Mouse (Mus musculus): ENCODE results near the gene Smyd3. TPM values are rescaled to one million over a fixed set of nuclear protein-coding genes. Genes with fewer than 3 reads are reported as not detected.

Smyd3 gene
- polyA plus RNA-seq, 1 experiment from 2014 or later: 11.3 TPM

GRCm38 (mm10) chr1:179553949-179554347 lies 36.1 kb upstream of the Smyd3 start:
- Histone ChIP-seq H3K27me3 (ENCODE audit: control insufficient read depth, insufficient read depth, low read length) (no peaks in the 10 kb centered on the region), H3K4me1 (ENCODE audit: control insufficient read depth in 2 of 2, insufficient read depth in 2 of 2, low read length in 2 of 2) (peaks cover 2 to 22% of the 10 kb centered on the region in 2 experiments; a peak in 3 of 4 replicates), H3K9ac (ENCODE audit: low read length) (no peak overlapping the region), H3K4me2 (ENCODE audit: low read length) (no peak overlapping the region), H3K9me3 (ENCODE audit: control insufficient read depth, low read length) (no peaks in the 10 kb centered on the region), H3K27ac (replicated peaks in 1 of 2; ENCODE audit: control insufficient read depth in 1 of 2, insufficient read depth in 1 of 2, low read depth in 2 of 2, low read length in 2 of 2) (no peak overlapping the region), H3K36me3 (ENCODE audit: control insufficient read depth, insufficient read depth, low read length) (0 out of 2 replicates have a peak, but pooled peaks cover 5% of the 10 kb centered on the region), H3K4me3 (ENCODE audit: control insufficient read depth in 1 of 2, insufficient read depth in 1 of 2, low read depth in 1 of 2, low read length in 2 of 2) (no peak overlapping the region)
- 0 out of 2 replicates have a peak, but pooled peaks have one; percentile 47 for ATAC-seq (ENCODE audit: insufficient number of reproducible peaks, insufficient read depth, low FRiP score, low read depth)
- WGBS: 58% methylated on average over 4 of the region's 4 CpGs

DNA sequence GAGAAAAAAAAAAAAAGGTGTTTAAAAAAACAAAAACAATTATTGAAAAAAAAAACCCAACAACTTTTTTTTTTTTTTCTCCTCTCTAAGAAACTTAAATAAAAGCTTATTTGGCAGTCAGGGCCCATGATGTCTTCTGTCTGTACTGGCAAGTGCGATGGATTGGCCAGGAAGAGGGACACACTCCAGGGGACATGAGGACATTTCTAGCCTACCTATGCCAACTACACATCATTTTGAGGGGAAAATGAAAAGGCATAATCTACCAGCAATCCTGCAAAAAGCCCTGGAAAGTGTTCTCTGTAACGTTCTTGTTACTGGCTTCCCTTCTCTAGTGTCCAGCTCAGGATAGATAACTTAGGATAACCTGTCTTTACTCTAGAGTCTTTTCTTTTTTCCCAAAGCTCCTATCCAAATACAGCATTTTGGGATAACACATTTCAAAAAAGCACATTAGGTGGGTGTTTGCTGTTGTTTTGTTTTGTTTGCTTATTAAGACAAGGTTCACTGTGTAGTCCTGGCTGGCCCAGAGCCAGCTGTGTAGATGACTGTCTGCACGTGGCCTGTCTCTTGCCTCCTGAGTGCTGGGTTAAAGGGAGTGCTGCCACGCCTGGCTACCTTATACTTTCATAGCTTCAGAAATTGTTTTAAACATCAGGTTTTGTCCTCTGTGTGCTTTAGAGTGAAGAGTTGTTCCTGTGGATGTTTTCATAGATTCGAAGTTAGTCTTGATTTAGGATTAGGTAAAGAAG lies 35.5 kb upstream of the Smyd3 start:
- no peak overlapping the region for H3K9ac ChIP-seq (ENCODE audit: low read length)
- 42% methylated on average over 5 of the region's 5 CpGs for WGBS
- H3K36me3 ChIP-seq (ENCODE audit: control insufficient read depth, insufficient read depth, low read length): 0 out of 2 replicates have a peak, but pooled peaks cover 5% of the 10 kb centered on the region
- no peak overlapping the region for H3K27ac ChIP-seq (replicated peaks in 1 of 2; ENCODE audit: control insufficient read depth in 1 of 2, insufficient read depth in 1 of 2, low read depth in 2 of 2, low read length in 2 of 2)
- H3K4me2 ChIP-seq (ENCODE audit: low read length): no peak overlapping the region
- H3K4me1 ChIP-seq (ENCODE audit: control insufficient read depth in 2 of 2, insufficient read depth in 2 of 2, low read length in 2 of 2): peaks cover 3 to 24% of the 10 kb centered on the region in 2 experiments
- no peaks in the 10 kb centered on the region for H3K9me3 ChIP-seq (ENCODE audit: control insufficient read depth, low read length)
- no peaks in the 10 kb centered on the region for H3K27me3 ChIP-seq (ENCODE audit: control insufficient read depth, insufficient read depth, low read length)
- H3K4me3 ChIP-seq (ENCODE audit: control insufficient read depth in 1 of 2, insufficient read depth in 1 of 2, low read depth in 1 of 2, low read length in 2 of 2): no peak overlapping the region
- no peak for ATAC-seq (ENCODE audit: insufficient number of reproducible peaks, insufficient read depth, low FRiP score, low read depth)

GRCm38 (mm10) chr1:179552751-179553150 lies 34.9 kb upstream of the Smyd3 start:
- peaks cover 7 to 30% of the 10 kb centered on the region in 2 experiments for H3K4me1 ChIP-seq (ENCODE audit: control insufficient read depth in 2 of 2, insufficient read depth in 2 of 2, low read length in 2 of 2)
- no peak for ATAC-seq (ENCODE audit: insufficient number of reproducible peaks, insufficient read depth, low FRiP score, low read depth)
- H3K27ac ChIP-seq (replicated peaks in 1 of 2; ENCODE audit: control insufficient read depth in 1 of 2, insufficient read depth in 1 of 2, low read depth in 2 of 2, low read length in 2 of 2): no peak overlapping the region; a peak in 1 of 4 replicates
- 48% methylated on average over 7 of the region's 7 CpGs for WGBS
- H3K9me3 ChIP-seq (ENCODE audit: control insufficient read depth, low read length): no peaks in the 10 kb centered on the region
- 0 out of 2 replicates have a peak, but pooled peaks cover 5% of the 10 kb centered on the region for H3K36me3 ChIP-seq (ENCODE audit: control insufficient read depth, insufficient read depth, low read length)
- H3K4me3 ChIP-seq (ENCODE audit: control insufficient read depth in 1 of 2, insufficient read depth in 1 of 2, low read depth in 1 of 2, low read length in 2 of 2): no peak overlapping the region
- no peaks in the 10 kb centered on the region for H3K27me3 ChIP-seq (ENCODE audit: control insufficient read depth, insufficient read depth, low read length)
- H3K4me2 ChIP-seq (ENCODE audit: low read length): no peak overlapping the region
- H3K9ac ChIP-seq (ENCODE audit: low read length): no peak overlapping the region

- 85% methylated on average over 4 of the region's 4 CpGs for WGBS
- Histone ChIP-seq H3K9me3 (ENCODE audit: control insufficient read depth, low read length) (no peaks in the 10 kb centered on the region), H3K27me3 (ENCODE audit: control insufficient read depth, insufficient read depth, low read length) (no peaks in the 10 kb centered on the region), H3K4me3 (ENCODE audit: control insufficient read depth in 1 of 2, insufficient read depth in 1 of 2, low read depth in 1 of 2, low read length in 2 of 2) (no peak overlapping the region), H3K4me1 (ENCODE audit: control insufficient read depth in 2 of 2, insufficient read depth in 2 of 2, low read length in 2 of 2) (peaks cover 7 to 37% of the 10 kb centered on the region in 2 experiments), H3K27ac (replicated peaks in 1 of 2; ENCODE audit: control insufficient read depth in 1 of 2, insufficient read depth in 1 of 2, low read depth in 2 of 2, low read length in 2 of 2) (no peak overlapping the region), H3K36me3 (ENCODE audit: control insufficient read depth, insufficient read depth, low read length) (0 out of 2 replicates have a peak, but pooled peaks cover 5% of the 10 kb centered on the region), H3K4me2 (ENCODE audit: low read length) (no peak overlapping the region), H3K9ac (ENCODE audit: low read length) (no peak overlapping the region)
- ATAC-seq (ENCODE audit: insufficient number of reproducible peaks, insufficient read depth, low FRiP score, low read depth): no peak
Observed at GRCm38 (mm10) chr1:179551921-179552320, 34.1 kb upstream of the Smyd3 start.

- H3K36me3 ChIP-seq (ENCODE audit: control insufficient read depth, insufficient read depth, low read length): 0 out of 2 replicates have a peak, but pooled peaks cover 5% of the 10 kb centered on the region
- no peak overlapping the region for H3K9ac ChIP-seq (ENCODE audit: low read length)
- no peak for ATAC-seq (ENCODE audit: insufficient number of reproducible peaks, insufficient read depth, low FRiP score, low read depth)
- peaks cover 7 to 37% of the 10 kb centered on the region in 2 experiments for H3K4me1 ChIP-seq (ENCODE audit: control insufficient read depth in 2 of 2, insufficient read depth in 2 of 2, low read length in 2 of 2)
- no peaks in the 10 kb centered on the region for H3K27me3 ChIP-seq (ENCODE audit: control insufficient read depth, insufficient read depth, low read length)
- no peak overlapping the region for H3K4me3 ChIP-seq (ENCODE audit: control insufficient read depth in 1 of 2, insufficient read depth in 1 of 2, low read depth in 1 of 2, low read length in 2 of 2)
- no peak overlapping the region for H3K27ac ChIP-seq (replicated peaks in 1 of 2; ENCODE audit: control insufficient read depth in 1 of 2, insufficient read depth in 1 of 2, low read depth in 2 of 2, low read length in 2 of 2)
- no peaks in the 10 kb centered on the region for H3K9me3 ChIP-seq (ENCODE audit: control insufficient read depth, low read length)
- WGBS: 61% methylated on average over 3 of the region's 3 CpGs
- H3K4me2 ChIP-seq (ENCODE audit: low read length): no peak overlapping the region
Observed at GRCm38 (mm10) chr1:179551336-179551735, 33.5 kb upstream of the Smyd3 start.

GRCm38 (mm10) chr1:179548996-179549752 lies 31.3 kb upstream of the Smyd3 start:
- 94% methylated on average over 5 of the region's 5 CpGs for WGBS
- Histone ChIP-seq H3K4me3 (ENCODE audit: control insufficient read depth in 1 of 2, insufficient read depth in 1 of 2, low read depth in 1 of 2, low read length in 2 of 2) (no peak overlapping the region), H3K27ac (replicated peaks in 1 of 2; ENCODE audit: control insufficient read depth in 1 of 2, insufficient read depth in 1 of 2, low read depth in 2 of 2, low read length in 2 of 2) (no peak overlapping the region), H3K36me3 (ENCODE audit: control insufficient read depth, insufficient read depth, low read length) (0 out of 2 replicates have a peak, but pooled peaks cover 5% of the 10 kb centered on the region), H3K9me3 (ENCODE audit: control insufficient read depth, low read length) (no peaks in the 10 kb centered on the region), H3K4me1 (ENCODE audit: control insufficient read depth in 2 of 2, insufficient read depth in 2 of 2, low read length in 2 of 2) (peaks cover 7 to 41% of the 10 kb centered on the region in 2 experiments), H3K4me2 (ENCODE audit: low read length) (no peak overlapping the region), H3K27me3 (ENCODE audit: control insufficient read depth, insufficient read depth, low read length) (no peaks in the 10 kb centered on the region), H3K9ac (ENCODE audit: low read length) (no peak overlapping the region)
- ATAC-seq (ENCODE audit: insufficient number of reproducible peaks, insufficient read depth, low FRiP score, low read depth): no peak

DNA sequence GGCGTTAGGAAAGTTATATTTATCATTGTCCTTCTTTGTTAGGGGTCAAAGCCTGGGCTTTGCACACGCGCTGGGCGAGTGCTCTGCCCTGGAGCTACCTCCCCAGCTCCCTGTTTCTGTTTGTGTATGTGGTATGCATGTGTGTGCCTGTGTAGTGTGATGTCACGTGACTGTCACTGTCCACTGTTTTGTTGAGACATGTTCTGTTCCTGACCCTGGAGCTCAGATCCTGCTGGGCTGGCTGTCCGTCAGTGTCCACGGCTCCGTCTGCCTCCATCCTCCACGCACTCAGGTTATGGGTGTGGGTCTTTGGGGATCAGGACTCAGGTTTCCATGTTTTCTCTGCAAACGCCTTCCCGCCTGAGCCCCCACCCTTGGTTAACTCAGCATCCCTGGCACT lies 30.4 kb upstream of the Smyd3 start:
- Histone ChIP-seq H3K4me1 (ENCODE audit: control insufficient read depth in 2 of 2, insufficient read depth in 2 of 2, low read length in 2 of 2) (peaks cover 7 to 32% of the 10 kb centered on the region in 2 experiments), H3K36me3 (ENCODE audit: control insufficient read depth, insufficient read depth, low read length) (peaks cover 9% of the 10 kb centered on the region), H3K9ac (ENCODE audit: low read length) (peak overlapping the region; percentile 87; the same call in 1 of the 2 replicates), H3K4me3 (ENCODE audit: control insufficient read depth in 1 of 2, insufficient read depth in 1 of 2, low read depth in 1 of 2, low read length in 2 of 2) (peak overlapping the region; percentile 2 to 75; a peak in 2 of 4 replicates), H3K27me3 (ENCODE audit: control insufficient read depth, insufficient read depth, low read length) (no peaks in the 10 kb centered on the region), H3K27ac (replicated peaks in 1 of 2; ENCODE audit: control insufficient read depth in 1 of 2, insufficient read depth in 1 of 2, low read depth in 2 of 2, low read length in 2 of 2) (peak overlapping the region; percentile 7 to 91; a peak in 2 of 4 replicates), H3K4me2 (ENCODE audit: low read length) (peak overlapping the region; percentile 79), H3K9me3 (ENCODE audit: control insufficient read depth, low read length) (no peaks in the 10 kb centered on the region)
- no peak for ATAC-seq (ENCODE audit: insufficient number of reproducible peaks, insufficient read depth, low FRiP score, low read depth)
- WGBS: 61% methylated on average over 11 of the region's 11 CpGs

Measured in heart, embryonic 14.5 days (tissue).